Mouse (Mus musculus) heart, embryonic 14.5 days (tissue): ENCODE data around the gene Gm6309. TPM values are rescaled to one million over a fixed set of nuclear protein-coding genes. Genes with fewer than 3 reads are reported as not detected.
"Not testable (repeated sequence)": the region's sequence is repeated elsewhere in the genome, so short reads cannot be mapped to it uniquely, and the experiment has no call there.

ENCODE experiments used
- ATAC-seq: fragments of 200-750 bp; cut with Nextera tagmentation; 2 replicates; pipeline ENCODE4 v1.8.0; 2017; ENCODE audit warnings: low read depth, moderate TSS enrichment; ENCODE audit not compliant: insufficient number of reproducible peaks, insufficient read depth, low FRiP score
- H3K27ac ChIP-seq, 2 experiments: fragments of 200-500 bp in 1 of 2; fragments of 300-500 bp in 1 of 2; sonication (generic) in 1 of 2; replicated peaks in 1 of 2; 2 replicates each; pipeline ENCODE4 v1.5.1; 2012 to 2014; ENCODE audit warnings: low read depth in 2 of 2, low read length in 2 of 2, control low read depth in 1 of 2, mild to moderate bottlenecking in 1 of 2, mixed read lengths in 1 of 2; ENCODE audit not compliant: control insufficient read depth in 1 of 2, insufficient read depth in 1 of 2
- H3K27me3 ChIP-seq: fragments of 300-500 bp; sonication (generic); 2 replicates; pipeline ENCODE4 v1.6.1; 2014; ENCODE audit warnings: mild to moderate bottlenecking, low read length, control low read depth; ENCODE audit not compliant: control insufficient read depth, insufficient read depth
- H3K36me3 ChIP-seq: fragments of 300-500 bp; sonication (generic); 2 replicates; pipeline ENCODE4 v1.6.1; 2014; ENCODE audit warnings: mild to moderate bottlenecking, control low read depth, low read length, mixed read lengths; ENCODE audit not compliant: control insufficient read depth, insufficient read depth
- H3K4me1 ChIP-seq, 2 experiments: fragments of 200-500 bp in 1 of 2; fragments of 300-500 bp in 1 of 2; sonication (generic) in 1 of 2; 2 replicates each; pipeline ENCODE4 v1.6.1; 2012 to 2014; ENCODE audit warnings: low read length in 2 of 2, control low read depth in 1 of 2, mixed read lengths in 1 of 2; ENCODE audit not compliant: control insufficient read depth in 2 of 2, insufficient read depth in 2 of 2
- H3K4me2 ChIP-seq: fragments of 300-500 bp; sonication (generic); 2 replicates; pipeline ENCODE4 v1.6.1; 2014; ENCODE audit warnings: mild to moderate bottlenecking, low read length
- H3K4me3 ChIP-seq, 2 experiments: fragments of 200-500 bp in 1 of 2; fragments of 300-500 bp in 1 of 2; sonication (generic) in 1 of 2; 2 replicates each; pipeline ENCODE4 v1.5.1; 2012 to 2014; ENCODE audit warnings: low read length in 2 of 2, mild to moderate bottlenecking in 2 of 2, control low read depth in 1 of 2, low read depth in 1 of 2, moderate library complexity in 1 of 2; ENCODE audit not compliant: control insufficient read depth in 1 of 2, insufficient read depth in 1 of 2
- H3K9ac ChIP-seq: fragments of 300-500 bp; sonication (generic); 2 replicates; pipeline ENCODE4 v1.6.1; 2014; ENCODE audit warnings: mild to moderate bottlenecking, low read length
- H3K9me3 ChIP-seq: fragments of 300-500 bp; sonication (generic); 2 replicates; pipeline ENCODE4 v1.6.1; 2016; ENCODE audit warnings: low read length, control low read depth; ENCODE audit not compliant: control insufficient read depth
- WGBS: fragments of 180-500 bp; shearing (Covaris S2); extraction: QIAGEN DNeasy Blood & Tissue Kit; methylation state at CpG from one replicate; pipeline ENCODE4 v1.1.7; 2014; 5-methylcytosine and 5-hydroxymethylcytosine counted together
- polyA plus RNA-seq: library from polyadenylated mRNA; unstranded; fragments of >200 nt; fragmentation: Nextera tagmentation; extraction: Ambion mirVana; gene quantifications from 2 replicates; pipeline ENCODE4 v1.2.1, GENCODE M21; 2014

The Gm6309 gene
- polyA plus RNA-seq, 1 experiment from 2014 or later: not detected

- no peaks in the 10 kb centered on the region for H3K9me3 ChIP-seq
- H3K27ac ChIP-seq: no peak overlapping the region
- H3K9ac ChIP-seq: no peak overlapping the region
- no peaks in the 10 kb centered on the region for H3K36me3 ChIP-seq
- H3K4me2 ChIP-seq: no peak overlapping the region
- H3K4me3 ChIP-seq: no peak overlapping the region
- no peaks in the 10 kb centered on the region for H3K27me3 ChIP-seq
- 58% methylated on average over 4 of the region's 4 CpGs for WGBS
- no peak for ATAC-seq
- no peaks in the 10 kb centered on the region for H3K4me1 ChIP-seq
Measured at GRCm38 (mm10) chr5:146190093-146190492, 19.6 kb upstream of the Gm6309 start.

GRCm38 (mm10) chr5:146188712-146189111 is 18.2 kb upstream of the Gm6309 start:
- Histone ChIP-seq H3K27me3 (no peaks in the 10 kb centered on the region), H3K4me1 (no peaks in the 10 kb centered on the region), H3K9me3 (no peaks in the 10 kb centered on the region), H3K27ac (no peak overlapping the region), H3K4me2 (no peak overlapping the region), H3K36me3 (no peaks in the 10 kb centered on the region), H3K9ac (no peak overlapping the region), H3K4me3 (no peak overlapping the region)
- WGBS: 74% methylated on average over 7 of the region's 7 CpGs
- no peak for ATAC-seq

- no peaks in the 10 kb centered on the region for H3K4me1 ChIP-seq
- no peak overlapping the region for H3K27ac ChIP-seq
- H3K9me3 ChIP-seq: no peaks in the 10 kb centered on the region
- WGBS: 93% methylated on average over 1 of the region's 1 CpGs
- H3K36me3 ChIP-seq: no peaks in the 10 kb centered on the region
- no peaks in the 10 kb centered on the region for H3K27me3 ChIP-seq
- no peak overlapping the region for H3K4me3 ChIP-seq
- no peak overlapping the region for H3K4me2 ChIP-seq
- ATAC-seq: no peak
- H3K9ac ChIP-seq: no peak overlapping the region
Measured at GRCm38 (mm10) chr5:146188144-146188543, 17.6 kb upstream of the Gm6309 start.

- not testable (repeated sequence) for H3K9me3 ChIP-seq
Measured at GRCm38 (mm10) chr5:146187441-146187840, 16.9 kb upstream of the Gm6309 start.

GRCm38 (mm10) chr5:146185204-146185603 is 14.7 kb upstream of the Gm6309 start, which contains the start of gene 1700001J03Rik:
Gene 1700001J03Rik (minus strand): TSS chr5:146185304.
- not testable (repeated sequence) for H3K4me2 ChIP-seq, H3K9ac ChIP-seq, H3K27ac ChIP-seq, H3K4me1 ChIP-seq, H3K27me3 ChIP-seq, H3K9me3 ChIP-seq, H3K4me3 ChIP-seq, ATAC-seq, H3K36me3 ChIP-seq
- 74% methylated on average over 4 of the region's 4 CpGs for WGBS

More at GRCm38 (mm10) chr5:146187441-146187840, 16.9 kb upstream of the Gm6309 start:
- H3K4me1 ChIP-seq, H3K36me3 ChIP-seq, ATAC-seq, H3K27me3 ChIP-seq, H3K9ac ChIP-seq, H3K4me2 ChIP-seq, H3K4me3 ChIP-seq, H3K27ac ChIP-seq: not testable (repeated sequence)
- WGBS: 26% methylated on average over 5 of the region's 5 CpGs

GRCm38 (mm10) chr5:146172744-146173143 is 2.2 kb upstream of the Gm6309 start:
- H3K4me2 ChIP-seq, H3K27ac ChIP-seq, H3K9ac ChIP-seq, H3K27me3 ChIP-seq, H3K4me3 ChIP-seq, H3K9me3 ChIP-seq, H3K36me3 ChIP-seq, ATAC-seq, H3K4me1 ChIP-seq: not testable (repeated sequence)
- 46% methylated on average over 4 of the region's 4 CpGs for WGBS

GRCm38 (mm10) chr5:146160439-146160838 is 10.1 kb downstream of the Gm6309 start, which contains the start of gene Gm5565:
Gene Gm5565 (minus strand): TSS chr5:146160539.
- H3K4me2 ChIP-seq, H3K4me3 ChIP-seq, H3K4me1 ChIP-seq, H3K36me3 ChIP-seq, H3K9ac ChIP-seq, H3K9me3 ChIP-seq, ATAC-seq, H3K27me3 ChIP-seq, H3K27ac ChIP-seq: not testable (repeated sequence)
- WGBS: 85% methylated on average over 3 of the region's 3 CpGs

- H3K27me3 ChIP-seq, H3K4me2 ChIP-seq, H3K4me3 ChIP-seq, H3K9ac ChIP-seq, H3K27ac ChIP-seq, H3K36me3 ChIP-seq, H3K4me1 ChIP-seq, H3K9me3 ChIP-seq, ATAC-seq: not testable (repeated sequence)
- 86% methylated on average over 4 of the region's 4 CpGs for WGBS
Measured at GRCm38 (mm10) chr5:146158326-146158725, 12.2 kb downstream of the Gm6309 start.
